Mouse (Mus musculus): Measurements from ENCODE around the gene Gm9964. TPM values are rescaled to one million over a fixed set of nuclear protein-coding genes. Genes with fewer than 3 reads are reported as not detected.
A peak's percentile ranks its signal among the peaks of the same experiment; 100 is the strongest.
"Not testable (repeated sequence)": the region's sequence is repeated elsewhere in the genome, so short reads cannot be mapped to it uniquely, and the experiment has no call there.

Gene Gm9964
- polyA plus RNA-seq, 1 experiment from 2014 or later = 0.19 TPM

DNA sequence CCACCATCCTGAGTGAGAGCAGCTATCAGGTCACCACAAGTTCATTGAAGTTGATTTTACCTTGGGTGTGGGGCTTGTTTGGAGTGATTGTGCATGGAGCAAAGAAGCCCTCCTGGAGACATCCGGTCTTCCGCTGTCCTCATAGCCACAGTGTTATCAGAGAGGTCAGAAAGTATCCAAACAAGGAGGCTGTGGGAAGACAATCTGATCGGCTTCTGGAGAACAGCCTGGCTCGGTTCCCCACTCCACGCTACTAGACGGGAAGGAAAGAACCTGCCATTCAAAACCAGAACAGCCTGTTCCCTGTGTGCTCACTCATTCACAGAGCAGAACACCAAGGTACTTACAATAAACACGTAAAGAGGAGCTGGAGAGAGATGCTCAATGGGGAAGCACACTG lies 23.1 kb upstream of the Gm9964 start:
- Histone ChIP-seq H3K4me3 (replicated peaks) (no peak overlapping the region), H3K27me3 (replicated peaks) (no peaks in the 10 kb centered on the region), H3K36me3 (no peaks in the 10 kb centered on the region), H3K9ac (no peak overlapping the region), H3K4me1 (no peaks in the 10 kb centered on the region), H3K4me2 (no peak overlapping the region), H3K27ac (no peak overlapping the region), H3K9me3 (no peaks in the 10 kb centered on the region)
- ATAC-seq (ENCODE audit: insufficient read depth, low FRiP score, low read depth) = no peak
- 44% methylated on average over 7 of the region's 7 CpGs for whole genome bisulfite sequencing

DNA sequence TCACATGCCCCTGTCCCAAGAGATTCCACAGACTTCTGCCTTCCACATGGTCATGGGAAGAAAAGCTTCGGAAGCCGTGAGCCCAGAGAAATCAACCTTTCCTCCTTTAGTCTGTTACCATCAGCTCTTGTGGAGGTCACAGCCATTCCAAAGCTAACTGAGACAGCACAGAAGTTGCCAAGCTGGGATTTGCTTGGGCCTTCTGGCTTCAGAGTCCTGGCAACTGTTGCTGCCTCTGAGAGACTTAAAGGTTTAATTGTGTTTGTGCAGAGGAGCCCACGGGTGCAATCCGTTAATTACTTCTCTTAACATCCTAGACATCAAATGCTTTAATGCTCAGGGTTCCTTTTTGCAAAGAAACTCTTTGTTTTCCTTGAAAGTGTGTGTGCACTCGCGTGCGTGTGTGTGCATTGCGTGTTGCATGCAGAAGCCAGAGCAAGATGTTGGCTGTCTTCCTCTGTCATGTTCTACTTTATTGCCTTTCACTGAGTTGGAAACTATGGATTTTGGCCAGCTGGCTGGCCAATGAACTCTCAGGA lies 20.2 kb upstream of the Gm9964 start:
- no peak overlapping the region for H3K27ac ChIP-seq
- no peak for ATAC-seq (ENCODE audit: insufficient read depth, low FRiP score, low read depth)
- no peak overlapping the region for H3K4me3 ChIP-seq (replicated peaks)
- no peaks in the 10 kb centered on the region for H3K27me3 ChIP-seq (replicated peaks)
- no peaks in the 10 kb centered on the region for H3K4me1 ChIP-seq
- H3K36me3 ChIP-seq = no peaks in the 10 kb centered on the region
- H3K4me2 ChIP-seq = no peak overlapping the region
- no peaks in the 10 kb centered on the region for H3K9me3 ChIP-seq
- 78% methylated on average over 8 of the region's 8 CpGs for WGBS
- no peak overlapping the region for H3K9ac ChIP-seq

DNA sequence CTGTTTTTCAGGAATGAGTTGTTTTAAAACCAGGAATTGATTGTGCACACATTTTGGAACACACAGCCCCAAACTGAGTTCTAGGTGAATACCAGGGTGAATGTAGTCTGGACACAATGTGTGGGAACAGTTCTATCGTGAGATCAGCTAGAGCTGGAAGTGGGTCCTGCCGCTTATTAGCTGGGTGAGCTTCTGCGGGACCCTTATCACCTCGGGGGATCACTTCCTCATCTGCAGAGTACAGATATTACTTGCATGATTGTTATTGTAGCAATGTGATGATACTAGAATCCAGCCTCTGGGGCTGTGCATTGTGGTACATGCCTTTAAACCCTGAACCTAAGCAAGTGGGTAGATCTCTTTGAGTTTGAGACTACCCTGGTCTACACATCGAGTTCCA lies 13.8 kb upstream of the Gm9964 start:
- Histone ChIP-seq H3K9ac (no peak overlapping the region), H3K27ac (no peak overlapping the region), H3K36me3 (no peaks in the 10 kb centered on the region), H3K27me3 (replicated peaks) (no peaks in the 10 kb centered on the region), H3K4me1 (peaks cover 16% of the 10 kb centered on the region), H3K4me2 (no peak overlapping the region), H3K9me3 (no peaks in the 10 kb centered on the region), H3K4me3 (replicated peaks) (no peak overlapping the region)
- WGBS = 75% methylated on average over 5 of the region's 5 CpGs
- ATAC-seq (ENCODE audit: insufficient read depth, low FRiP score, low read depth) = no peak

DNA sequence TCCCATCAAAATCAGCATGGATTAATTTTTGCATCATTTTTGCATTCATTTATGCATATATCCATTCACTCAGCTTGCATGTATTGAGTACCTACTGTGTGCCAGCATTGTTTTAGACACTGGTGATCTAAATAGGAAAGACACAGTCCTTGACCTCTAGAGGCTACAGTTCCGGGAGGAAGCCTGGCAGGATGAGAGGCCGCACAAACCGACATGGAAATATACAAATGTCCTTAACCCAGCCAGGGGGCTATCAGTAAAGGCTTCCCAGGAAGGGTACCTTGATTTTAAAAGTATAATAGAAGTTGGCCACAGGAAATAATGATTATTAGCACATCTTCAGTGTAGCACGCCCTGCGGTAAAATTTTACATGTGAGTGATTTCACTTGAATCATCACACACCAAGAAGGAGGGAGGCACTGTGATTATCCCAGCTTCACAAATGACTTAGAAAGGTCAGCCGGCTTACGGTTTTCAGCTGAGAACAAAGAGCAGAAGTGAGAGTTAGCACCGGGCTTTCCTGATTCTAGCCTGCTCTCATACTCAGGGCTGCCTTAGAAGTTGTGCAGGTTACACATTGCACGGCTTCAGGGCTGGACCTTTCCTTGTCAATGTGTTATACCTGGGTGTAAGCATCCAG lies 11.0 kb upstream of the Gm9964 start:
- H3K27me3 ChIP-seq (replicated peaks) = no peaks in the 10 kb centered on the region
- no peaks in the 10 kb centered on the region for H3K36me3 ChIP-seq
- no peak for ATAC-seq (ENCODE audit: insufficient read depth, low FRiP score, low read depth)
- H3K4me3 ChIP-seq (replicated peaks) = no peak overlapping the region
- peak overlapping the region; percentile 77 for H3K27ac ChIP-seq
- WGBS = 56% methylated on average over 9 of the region's 9 CpGs
- no peak overlapping the region for H3K4me2 ChIP-seq
- H3K9ac ChIP-seq = no peak overlapping the region
- H3K9me3 ChIP-seq = no peaks in the 10 kb centered on the region
- H3K4me1 ChIP-seq = peaks cover 17% of the 10 kb centered on the region

DNA sequence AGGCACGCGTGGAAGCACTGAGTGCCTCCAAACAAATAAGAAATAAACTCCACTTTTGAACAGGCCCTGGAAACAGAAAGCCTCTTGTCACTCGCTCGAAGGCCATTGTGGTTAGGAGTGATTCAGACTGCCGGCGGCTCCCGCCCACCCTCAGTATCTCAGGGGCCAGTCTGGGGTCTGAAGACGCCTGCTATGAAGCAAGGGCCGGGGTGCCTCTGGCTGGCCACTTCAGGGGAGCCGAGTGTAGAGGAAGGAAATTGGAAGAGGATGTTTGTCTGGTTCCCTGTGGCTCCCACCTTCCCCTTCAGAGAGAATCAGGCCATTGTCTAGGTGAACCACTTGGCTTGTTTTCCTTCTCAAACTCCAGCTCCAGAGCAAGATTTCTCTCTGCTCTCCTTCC lies 10.3 kb upstream of the Gm9964 start:
- Histone ChIP-seq H3K4me3 (replicated peaks) (no peak overlapping the region), H3K36me3 (no peaks in the 10 kb centered on the region), H3K27ac (peak overlapping the region; percentile 77), H3K9me3 (no peaks in the 10 kb centered on the region), H3K27me3 (replicated peaks) (no peaks in the 10 kb centered on the region), H3K4me1 (peaks cover 17% of the 10 kb centered on the region), H3K4me2 (peak overlapping the region; percentile 10; the same call in 1 of the 2 replicates), H3K9ac (no peak overlapping the region)
- 0 out of 2 replicates have a peak, but pooled peaks have one; percentile 44 for ATAC-seq (ENCODE audit: insufficient read depth, low FRiP score, low read depth)
- 21% methylated on average over 10 of the region's 10 CpGs for WGBS

DNA sequence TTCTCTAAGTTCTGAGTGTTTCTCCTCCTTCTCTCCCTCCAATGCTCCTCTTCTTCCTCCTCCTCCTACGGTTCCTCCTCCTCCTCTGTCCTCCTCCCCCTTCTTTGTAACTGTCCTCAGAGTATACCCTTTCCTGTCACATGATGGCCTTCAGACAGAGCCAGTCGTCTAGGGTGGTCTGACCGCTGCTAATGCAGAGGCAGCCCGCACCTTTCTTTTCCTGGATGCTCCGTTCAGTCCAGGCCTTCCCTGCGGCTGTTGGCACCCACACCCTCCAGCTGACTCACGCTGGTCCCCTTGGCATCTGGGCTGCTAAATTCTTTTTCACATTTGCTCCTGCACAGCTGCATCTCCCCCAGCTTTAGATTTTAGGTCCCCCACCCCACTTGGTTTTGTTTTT lies 9.8 kb upstream of the Gm9964 start:
- H3K27ac ChIP-seq = peak overlapping the region; percentile 77
- WGBS = 34% methylated on average over 7 of the region's 7 CpGs
- no peaks in the 10 kb centered on the region for H3K9me3 ChIP-seq
- no peaks in the 10 kb centered on the region for H3K27me3 ChIP-seq (replicated peaks)
- no peak overlapping the region for H3K4me3 ChIP-seq (replicated peaks)
- H3K4me1 ChIP-seq = peaks cover 17% of the 10 kb centered on the region
- H3K9ac ChIP-seq = no peak overlapping the region
- H3K4me2 ChIP-seq = 0 out of 2 replicates have a peak overlapping the region, but pooled peaks have one; percentile 10
- ATAC-seq (ENCODE audit: insufficient read depth, low FRiP score, low read depth) = no peak
- H3K36me3 ChIP-seq = no peaks in the 10 kb centered on the region

DNA sequence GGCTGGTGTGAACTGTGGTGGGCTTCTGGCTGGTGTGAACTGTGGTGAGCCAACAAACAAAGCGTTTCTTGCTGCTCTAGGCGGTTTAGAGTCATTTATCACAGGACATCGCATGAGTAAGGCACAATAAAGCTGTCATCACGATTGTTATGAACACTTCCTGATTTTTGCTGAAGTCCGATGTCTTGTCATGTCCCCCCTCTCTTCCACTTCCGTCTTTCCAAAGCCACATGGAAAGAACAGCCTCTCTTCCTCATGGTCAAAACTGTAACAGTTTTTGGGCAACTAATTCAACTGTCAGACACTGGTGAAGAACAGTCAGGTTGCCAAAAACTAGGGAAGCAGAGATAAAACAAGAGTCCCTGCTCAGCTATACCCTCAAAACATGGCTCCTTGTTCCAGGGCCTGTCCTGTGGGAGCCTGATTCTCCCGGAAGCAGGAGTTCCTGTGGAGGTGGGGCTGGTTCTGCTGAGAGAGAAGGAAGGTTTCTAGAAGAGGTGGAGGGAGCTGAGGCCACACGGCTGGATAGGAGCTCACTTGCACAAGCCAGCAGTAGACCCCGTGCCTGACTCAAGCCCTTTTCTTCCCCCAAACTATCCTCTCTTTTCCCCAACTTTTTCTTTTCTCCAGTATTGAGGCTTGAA lies 9.1 kb upstream of the Gm9964 start:
- Histone ChIP-seq H3K4me2 (no peak overlapping the region), H3K27ac (peak overlapping the region; percentile 77), H3K36me3 (no peaks in the 10 kb centered on the region), H3K4me3 (replicated peaks) (no peak overlapping the region), H3K9me3 (no peaks in the 10 kb centered on the region), H3K27me3 (replicated peaks) (no peaks in the 10 kb centered on the region), H3K9ac (no peak overlapping the region), H3K4me1 (peaks cover 17% of the 10 kb centered on the region)
- no peak for ATAC-seq (ENCODE audit: insufficient read depth, low FRiP score, low read depth)
- 60% methylated on average over 9 of the region's 9 CpGs for WGBS

DNA sequence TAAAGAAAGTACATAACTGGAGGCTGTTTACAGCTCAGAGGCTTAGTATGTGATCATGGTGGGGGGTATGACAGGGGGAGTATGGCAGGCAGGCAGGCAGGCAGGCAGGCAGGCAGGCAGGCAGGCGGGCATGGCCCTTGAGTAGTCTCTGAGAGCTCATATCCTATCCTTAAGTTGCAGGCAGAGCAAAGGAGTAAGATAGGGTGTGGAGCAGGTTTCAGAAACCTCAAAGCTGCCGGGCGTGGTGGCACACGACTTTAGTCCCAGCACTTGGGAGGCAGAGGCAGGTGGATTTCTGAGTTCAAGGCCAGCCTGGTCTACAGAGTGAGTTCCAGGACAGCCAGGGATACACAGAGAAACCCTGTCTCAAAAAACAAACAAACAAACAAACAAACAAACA lies 7.5 kb upstream of the Gm9964 start:
- peaks cover 17% of the 10 kb centered on the region for H3K4me1 ChIP-seq
- not testable (repeated sequence) for H3K36me3 ChIP-seq; H3K27me3 ChIP-seq (replicated peaks); ATAC-seq (ENCODE audit: insufficient read depth, low FRiP score, low read depth); H3K9ac ChIP-seq; H3K4me2 ChIP-seq; H3K27ac ChIP-seq; H3K9me3 ChIP-seq; H3K4me3 ChIP-seq (replicated peaks)
- WGBS = 77% methylated on average over 4 of the region's 4 CpGs

DNA sequence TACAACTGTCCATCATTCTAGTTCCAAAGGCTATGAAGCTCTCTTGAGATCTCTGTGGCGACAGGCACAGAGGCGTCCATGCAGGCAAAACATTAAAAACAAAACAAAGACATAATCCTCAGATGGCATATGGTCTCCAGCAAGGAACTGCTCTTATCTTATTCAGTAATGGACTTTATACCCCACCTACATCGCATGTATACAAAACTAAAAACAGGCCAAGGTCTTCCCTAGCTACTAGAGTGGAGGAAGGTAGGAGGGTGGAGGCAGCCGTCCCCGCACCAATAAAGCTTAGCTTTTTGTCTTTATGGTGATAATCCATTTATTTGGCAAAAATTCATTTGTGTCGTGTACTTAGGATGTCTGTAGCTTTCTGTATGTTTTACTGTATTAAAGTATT lies 6.4 kb upstream of the Gm9964 start:
- WGBS = 77% methylated on average over 6 of the region's 6 CpGs
- Histone ChIP-seq H3K4me1 (peaks cover 17% of the 10 kb centered on the region), H3K9ac (no peak overlapping the region), H3K4me2 (no peak overlapping the region), H3K27ac (no peak overlapping the region), H3K27me3 (replicated peaks) (no peaks in the 10 kb centered on the region), H3K4me3 (replicated peaks) (no peak overlapping the region), H3K9me3 (no peaks in the 10 kb centered on the region), H3K36me3 (no peaks in the 10 kb centered on the region)
- ATAC-seq (ENCODE audit: insufficient read depth, low FRiP score, low read depth) = no peak

DNA sequence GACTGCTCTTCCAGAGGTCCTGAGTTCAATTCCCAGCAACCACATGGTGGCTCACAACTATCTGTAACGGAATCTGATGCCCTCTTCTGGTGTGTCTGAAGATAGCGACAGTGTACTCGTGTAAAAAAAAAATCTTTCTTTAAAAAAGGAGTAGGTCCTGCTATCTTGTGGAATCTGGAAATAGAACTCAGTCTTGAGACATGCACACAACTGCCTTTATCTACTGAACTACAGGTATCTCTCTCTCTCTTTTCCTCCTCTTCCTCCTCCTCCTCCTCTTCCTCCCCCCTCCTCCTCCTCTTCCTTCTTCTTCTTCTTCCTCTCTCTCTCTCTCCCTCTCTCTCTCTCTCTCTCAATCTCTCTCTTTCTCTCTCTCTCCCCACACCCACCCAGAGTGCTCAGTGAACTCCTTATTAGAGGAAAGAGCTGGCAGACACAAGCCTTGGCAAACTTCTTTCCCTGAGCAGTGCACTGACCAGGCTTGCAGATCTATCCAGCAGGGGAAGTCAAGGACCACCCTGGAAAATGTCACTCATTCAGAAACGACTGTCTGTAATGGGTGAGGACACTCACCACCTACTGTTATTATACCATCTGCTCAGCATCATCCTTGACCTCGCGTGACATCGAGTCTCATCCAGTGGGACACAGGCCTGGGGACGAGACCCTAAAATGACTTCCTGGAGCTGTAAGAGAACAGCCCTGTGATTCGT lies 3.2 kb upstream of the Gm9964 start:
- H3K9me3 ChIP-seq = no peaks in the 10 kb centered on the region
- H3K27me3 ChIP-seq (replicated peaks) = no peaks in the 10 kb centered on the region
- no peaks in the 10 kb centered on the region for H3K36me3 ChIP-seq
- H3K4me1 ChIP-seq = no peaks in the 10 kb centered on the region
- no peak overlapping the region for H3K4me3 ChIP-seq (replicated peaks)
- no peak overlapping the region for H3K4me2 ChIP-seq
- H3K27ac ChIP-seq = no peak overlapping the region
- no peak overlapping the region for H3K9ac ChIP-seq
- no peak for ATAC-seq (ENCODE audit: insufficient read depth, low FRiP score, low read depth)
- 70% methylated on average over 9 of the region's 9 CpGs for WGBS

DNA sequence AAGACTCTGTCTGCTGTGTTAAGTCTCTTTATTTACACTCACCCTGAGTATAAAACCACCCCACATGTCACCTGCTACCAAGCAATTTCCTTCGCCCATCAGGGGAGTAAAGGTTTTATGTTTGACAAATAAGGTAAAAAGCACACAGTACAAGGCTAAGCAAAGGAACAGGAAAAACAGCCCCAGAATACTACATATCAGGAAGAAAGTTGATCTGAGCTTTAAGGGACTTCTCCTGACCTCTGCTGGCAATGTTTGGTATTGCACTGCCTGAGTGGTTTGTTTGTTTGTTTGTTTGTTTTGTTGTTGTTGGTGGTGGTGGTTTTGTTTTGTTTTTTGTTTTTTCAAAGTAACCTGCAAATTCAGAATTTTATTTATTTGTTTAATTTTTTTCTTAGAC lies 539 bp downstream of the Gm9964 start:
- no peak overlapping the region for H3K4me3 ChIP-seq (replicated peaks)
- ATAC-seq (ENCODE audit: insufficient read depth, low FRiP score, low read depth) = no peak
- 30% methylated on average over 1 of the region's 1 CpGs for WGBS

DNA sequence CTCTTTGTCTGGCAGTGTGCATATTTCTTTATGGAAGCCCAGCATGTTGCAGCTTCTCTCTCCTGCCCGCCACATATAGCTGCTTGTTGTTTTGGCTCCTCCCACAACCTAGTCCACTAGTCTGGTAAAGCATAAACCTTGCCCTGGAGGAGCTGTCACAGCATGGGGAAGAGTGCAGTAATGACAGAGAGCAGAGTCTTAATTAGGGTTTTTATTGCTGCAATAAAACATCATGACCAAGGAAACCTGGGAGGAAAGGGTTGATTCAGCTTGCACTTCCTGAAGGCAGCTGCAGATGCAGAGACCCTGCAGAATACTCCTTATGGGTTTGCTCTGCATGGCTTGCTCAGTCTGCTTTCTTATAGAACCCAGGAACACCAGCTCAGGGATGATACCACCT lies 2.7 kb downstream of the Gm9964 start:
- WGBS = 42% methylated on average over 1 of the region's 1 CpGs
- ATAC-seq (ENCODE audit: insufficient read depth, low FRiP score, low read depth) = no peak
- Histone ChIP-seq H3K9me3 (no peaks in the 10 kb centered on the region), H3K4me1 (no peaks in the 10 kb centered on the region), H3K36me3 (no peaks in the 10 kb centered on the region), H3K9ac (no peak overlapping the region), H3K4me2 (no peak overlapping the region), H3K4me3 (replicated peaks) (no peak overlapping the region), H3K27ac (no peak overlapping the region), H3K27me3 (replicated peaks) (no peaks in the 10 kb centered on the region)

More for the DNA sequence above, 539 bp downstream of the Gm9964 start:
- Histone ChIP-seq H3K27ac (no peak overlapping the region), H3K36me3 (no peaks in the 10 kb centered on the region), H3K4me1 (no peaks in the 10 kb centered on the region), H3K27me3 (replicated peaks) (no peaks in the 10 kb centered on the region), H3K9me3 (no peaks in the 10 kb centered on the region), H3K9ac (no peak overlapping the region), H3K4me2 (no peak overlapping the region)

Measured in stomach, embryonic 15.5 days (tissue).